Mouse (Mus musculus) urinary bladder, postnatal 10 days (tissue): ENCODE measurements around the gene Fam170b.

ENCODE experiments used
- DNase-seq: peaks from one replicate; pipeline ENCODE4 v3.0.0; 2022; ENCODE audit warnings: low spot score

The Fam170b gene

DNA sequence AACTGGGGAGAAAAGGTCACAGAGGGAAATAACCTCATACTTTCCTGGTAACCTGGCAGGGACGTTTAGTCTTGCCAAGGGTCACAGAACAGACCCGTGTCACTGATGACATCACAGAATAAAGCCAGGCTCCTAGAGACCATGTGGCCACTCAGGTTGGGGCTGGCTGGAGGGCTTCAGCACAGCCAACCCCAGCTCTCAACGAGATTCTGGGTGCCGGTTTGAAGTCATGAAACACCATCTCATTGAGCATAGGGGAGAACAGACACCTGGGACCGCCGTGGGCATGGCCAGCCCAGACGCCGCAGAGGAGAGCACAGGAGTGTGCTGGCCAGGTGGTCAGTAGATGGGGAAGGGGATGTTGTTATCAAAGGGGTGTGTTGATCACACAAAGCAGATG is at the start of gene Fam170b:
TSS of gene Fam170b (plus strand) at position 116 of the 400 bp plus-strand sequence.
- no peak for DNase-seq

GRCm38 (mm10) chr14:32784130-32784747 is 49.5 kb upstream of the Fam170b start:
- no peak for DNase-seq

DNA sequence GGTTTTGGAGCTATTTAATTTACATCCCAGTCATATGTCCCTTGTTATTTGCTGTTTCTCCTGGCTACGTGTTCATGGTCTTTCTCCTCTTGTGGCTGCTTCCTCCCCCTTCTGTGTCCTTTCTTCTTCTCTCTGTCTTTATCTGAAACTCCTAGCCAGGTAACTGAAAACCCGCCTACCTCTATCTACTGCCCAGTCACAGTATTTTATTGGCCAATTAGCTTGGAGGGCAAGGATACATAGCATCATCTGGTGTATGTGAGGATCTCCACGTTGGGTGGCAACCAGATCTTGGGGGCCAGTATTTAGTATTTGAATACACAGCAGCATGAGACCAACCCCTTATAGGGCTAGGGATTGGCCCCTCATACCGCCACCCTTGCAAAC is 49.0 kb upstream of the Fam170b start:
- no peak for DNase-seq

GRCm38 (mm10) chr14:32785556-32786130 is 48.1 kb upstream of the Fam170b start, which contains the start of gene Tmem273:
TSS of gene Tmem273 (plus strand) at chr14:32785963.
- no peak for DNase-seq

DNA sequence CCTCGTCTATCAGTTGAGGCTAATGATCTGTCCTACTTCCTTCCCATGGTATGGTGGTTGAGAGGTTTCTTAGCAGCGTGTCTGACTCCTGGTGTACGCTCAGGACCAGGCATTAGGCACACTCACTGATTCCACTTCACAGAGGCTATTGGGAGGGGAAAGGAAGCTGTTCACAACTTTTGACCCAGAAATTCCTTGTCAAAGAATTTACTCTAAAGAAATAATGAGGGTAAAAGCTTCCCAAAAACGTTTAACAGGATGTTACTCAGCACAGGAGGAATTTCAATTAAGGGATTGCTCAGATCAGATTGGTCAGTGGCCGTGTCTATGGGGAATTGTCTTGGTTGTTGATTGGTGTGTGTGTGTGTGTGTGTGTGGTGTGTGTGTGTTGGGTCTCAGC is 46.1 kb upstream of the Fam170b start:
- no peak for DNase-seq

DNA sequence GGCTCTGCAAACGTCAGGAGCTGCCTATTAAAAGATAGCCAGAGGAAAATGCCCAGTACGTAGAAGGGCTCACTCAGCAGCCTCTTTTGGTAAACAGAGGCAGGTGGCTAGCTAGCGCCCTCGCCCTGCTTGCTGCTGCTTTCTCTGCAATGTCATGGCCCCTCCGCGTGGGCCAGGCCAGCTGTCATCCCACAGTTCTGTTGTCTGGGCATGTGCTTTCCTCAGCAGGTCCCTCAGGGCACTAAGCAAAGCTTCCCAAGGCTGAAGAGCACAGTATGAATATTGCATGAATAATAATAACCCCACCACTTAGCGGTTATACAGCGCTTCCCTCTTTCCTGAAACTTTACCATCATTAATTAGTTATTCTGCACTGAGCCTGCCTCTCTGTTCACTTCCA is 37.4 kb upstream of the Fam170b start:
- DNase-seq, result no peak

DNA sequence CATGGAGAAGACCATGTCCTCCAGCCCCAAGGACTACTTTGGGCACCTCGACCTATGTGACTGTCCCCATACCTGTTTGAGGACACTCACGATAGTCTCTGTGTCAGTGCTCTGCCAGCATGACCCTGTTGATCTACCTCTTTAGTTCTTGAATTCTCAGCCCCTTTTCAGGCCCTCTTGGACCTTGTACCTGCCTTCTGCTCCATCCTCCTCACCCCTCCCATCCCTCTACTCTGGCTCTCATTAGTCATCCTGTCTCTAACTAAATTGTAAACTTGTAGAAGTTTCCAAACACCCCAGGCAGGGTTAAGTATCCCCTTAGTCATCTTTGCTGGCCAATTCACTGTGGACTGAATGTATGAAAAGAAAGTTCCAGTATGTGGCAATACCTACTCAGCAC is 36.0 kb upstream of the Fam170b start:
- DNase-seq, result no peak

GRCm38 (mm10) chr14:32798355-32798754 is 35.4 kb upstream of the Fam170b start:
- no peak for DNase-seq

- DNase-seq, result no peak
Observed at GRCm38 (mm10) chr14:32800048-32800447, 33.7 kb upstream of the Fam170b start.

DNA sequence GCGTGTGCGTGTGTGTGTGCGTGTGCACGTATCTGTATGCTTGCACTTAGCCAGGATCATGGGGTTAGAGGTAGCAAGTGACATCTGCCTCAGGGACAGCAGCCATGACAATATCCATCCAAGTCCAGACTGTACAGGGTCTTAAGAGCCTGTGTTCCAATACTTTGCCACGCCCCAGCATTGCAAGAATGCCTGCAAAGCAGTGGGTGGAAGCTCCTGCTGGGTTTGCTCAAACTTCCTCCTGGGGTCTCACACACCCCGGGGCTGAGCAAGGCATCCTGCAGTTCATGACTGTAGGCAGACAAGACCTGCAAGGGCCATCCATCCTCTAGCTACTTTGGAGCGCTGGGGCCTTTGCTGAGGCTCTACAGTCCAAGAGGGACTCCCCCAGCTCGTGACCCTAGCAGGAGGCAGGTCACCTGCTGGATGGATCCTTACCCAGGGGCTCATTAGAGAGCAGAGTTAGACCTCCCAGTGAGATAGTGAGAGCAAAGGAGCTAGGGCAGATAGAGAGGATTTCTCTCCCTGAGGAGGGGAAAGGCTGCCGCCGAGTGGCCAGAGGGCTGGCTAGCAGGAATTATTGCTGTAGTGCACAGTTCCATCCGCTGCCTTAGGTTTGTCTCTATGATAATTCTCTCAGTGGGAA is 32.6 kb upstream of the Fam170b start:
- no peak for DNase-seq

DNA sequence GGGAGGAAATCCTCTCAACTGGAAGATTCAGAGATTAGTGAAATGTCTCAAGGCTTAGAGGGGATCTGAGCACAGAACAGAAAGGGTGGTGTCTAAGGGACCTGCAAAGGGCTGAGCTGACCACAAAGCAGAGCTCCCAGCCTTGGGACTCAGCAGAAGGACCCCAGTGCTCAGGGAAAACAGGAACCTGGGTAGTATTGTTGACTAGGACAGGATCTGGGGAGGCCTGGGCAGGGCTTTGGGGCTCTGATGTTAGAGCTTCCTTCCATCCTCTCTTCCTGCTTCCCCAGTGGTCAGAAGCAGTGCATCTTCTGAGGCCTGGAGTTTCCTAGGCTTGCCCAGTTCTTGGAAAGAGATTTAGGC is 32.1 kb upstream of the Fam170b start:
- no peak for DNase-seq

GRCm38 (mm10) chr14:32810111-32810510 is 23.7 kb upstream of the Fam170b start:
- no peak for DNase-seq

GRCm38 (mm10) chr14:32812429-32812828 is 21.3 kb upstream of the Fam170b start:
- no peak for DNase-seq

- DNase-seq, result no peak
Observed at GRCm38 (mm10) chr14:32814961-32815360, 18.8 kb upstream of the Fam170b start.

DNA sequence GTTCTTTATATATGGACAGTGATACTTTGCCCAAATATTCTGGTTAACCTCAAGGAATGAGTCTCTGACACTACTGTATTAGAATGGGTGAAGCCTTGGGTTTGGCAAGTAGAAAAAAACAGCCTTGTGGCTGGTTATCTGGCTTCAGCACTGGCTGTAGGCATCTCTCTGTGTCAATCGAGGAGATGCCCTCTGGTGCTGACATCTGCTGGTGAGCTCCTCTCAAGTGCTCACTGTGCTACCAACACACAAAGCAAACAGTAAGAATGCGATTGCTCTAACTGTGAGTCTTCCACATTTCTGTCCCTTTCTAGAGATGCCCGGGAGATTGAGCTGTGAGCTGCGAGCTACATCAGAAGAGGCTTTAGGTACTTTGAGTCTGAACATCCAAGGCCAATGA is 17.2 kb upstream of the Fam170b start:
- no peak for DNase-seq

DNA sequence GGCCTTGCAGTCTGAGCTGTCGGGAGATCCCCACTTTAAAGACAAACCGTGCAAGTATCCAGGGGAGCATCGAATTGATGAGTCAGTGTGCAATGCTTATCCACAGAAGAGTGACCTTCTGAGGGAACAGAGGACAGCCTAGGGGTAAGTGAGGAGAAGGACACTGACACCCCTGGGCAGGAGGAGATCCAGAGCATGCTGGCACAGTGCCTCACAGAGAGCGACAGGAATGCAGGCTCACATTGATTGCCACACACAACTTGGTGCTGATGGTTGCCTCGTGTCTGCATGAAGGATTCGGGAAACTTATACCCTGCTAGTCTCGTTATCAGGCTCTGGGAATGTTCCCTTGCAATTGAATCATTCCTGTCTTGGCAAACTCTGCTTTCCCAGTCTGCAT is 16.5 kb upstream of the Fam170b start:
- no peak for DNase-seq

- DNase-seq, result no peak
Observed at GRCm38 (mm10) chr14:32819297-32819696, 14.5 kb upstream of the Fam170b start.

DNA sequence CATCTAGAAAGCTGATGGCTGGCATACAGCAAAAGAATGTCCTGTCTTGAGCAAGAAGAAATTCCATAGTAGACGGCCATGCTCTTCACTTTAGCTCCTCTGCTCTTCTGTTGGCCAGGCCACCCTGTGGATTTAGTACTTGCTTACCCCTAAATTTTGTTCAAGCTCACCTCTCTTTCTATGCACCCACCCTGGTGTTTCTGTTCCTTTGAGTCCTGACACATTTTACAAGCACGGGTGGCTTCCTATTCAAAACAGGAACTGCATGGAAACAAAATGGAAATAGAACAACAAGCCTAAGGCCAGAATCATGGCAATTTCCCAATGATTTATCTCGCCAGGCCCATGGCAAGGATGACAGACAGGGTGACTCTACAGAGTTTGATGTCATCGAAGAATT is 10.9 kb upstream of the Fam170b start:
- no peak for DNase-seq

DNA sequence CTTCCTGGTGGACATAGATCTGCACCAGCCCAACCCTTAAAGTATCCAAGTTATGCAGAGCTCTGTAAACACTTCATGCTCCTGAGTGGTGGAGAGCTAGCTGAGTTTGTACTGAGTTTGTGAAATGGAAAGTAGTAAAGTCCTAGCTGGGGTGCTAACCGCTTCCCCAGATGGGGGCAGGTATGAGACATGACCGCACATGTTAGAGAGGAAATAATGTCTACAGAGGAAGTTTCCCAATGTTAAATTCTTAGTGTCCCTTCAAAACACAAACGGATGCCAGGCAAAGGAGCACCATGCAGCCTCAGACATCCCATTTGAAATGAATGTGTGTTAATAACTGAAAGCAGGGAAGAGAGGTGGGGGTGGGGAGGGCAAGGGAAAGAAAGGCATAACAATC is 9.9 kb upstream of the Fam170b start:
- DNase-seq, result no peak

GRCm38 (mm10) chr14:32824267-32825150 is 9.3 kb upstream of the Fam170b start:
- no peak for DNase-seq

GRCm38 (mm10) chr14:32825426-32826032 is 8.2 kb upstream of the Fam170b start:
- no peak for DNase-seq

GRCm38 (mm10) chr14:32827165-32827564 is 6.6 kb upstream of the Fam170b start:
- no peak for DNase-seq
